Mouse (Mus musculus): ENCODE measurements around the gene Lrtm2.

- no peak for TF ChIP-seq POLR2A (IDR thresholded peaks at IDR 0.05; ENCODE audit: low read depth, low read length)
- TF ChIP-seq CTCF (IDR thresholded peaks at IDR 0.05; ENCODE audit: borderline replicate concordance, insufficient read depth, low read length) = no peak
Observed at GRCm38 (mm10) chr6:119373000-119373705, 42.6 kb upstream of the Lrtm2 start.
